Mouse (Mus musculus): ENCODE measurements around the gene Slc16a10.
A peak's percentile ranks its signal among the peaks of the same experiment; 100 is the strongest.

Slc16a10 gene

DNA sequence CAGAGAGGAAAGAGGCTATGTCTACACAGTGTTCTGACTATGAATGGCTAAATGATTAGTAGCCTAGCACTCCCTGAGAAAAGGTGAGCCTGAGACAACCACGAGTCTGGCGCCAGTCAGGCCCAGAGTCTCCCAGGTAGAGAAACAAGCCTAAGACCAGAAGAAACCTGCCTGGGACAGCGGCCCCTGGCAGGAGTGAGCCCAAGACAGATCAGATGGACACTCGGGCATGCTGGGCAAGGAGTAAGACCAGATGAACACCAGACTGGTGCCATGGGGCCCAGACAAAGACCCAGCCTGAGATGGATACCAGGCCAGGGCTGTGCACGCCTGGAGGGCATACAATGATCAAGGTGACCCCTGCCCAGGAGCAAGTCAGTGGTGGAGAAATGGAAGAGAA, 32.5 kb downstream of the Slc16a10 start:
- no peak for DNase-seq (ENCODE audit: low spot score)

DNA sequence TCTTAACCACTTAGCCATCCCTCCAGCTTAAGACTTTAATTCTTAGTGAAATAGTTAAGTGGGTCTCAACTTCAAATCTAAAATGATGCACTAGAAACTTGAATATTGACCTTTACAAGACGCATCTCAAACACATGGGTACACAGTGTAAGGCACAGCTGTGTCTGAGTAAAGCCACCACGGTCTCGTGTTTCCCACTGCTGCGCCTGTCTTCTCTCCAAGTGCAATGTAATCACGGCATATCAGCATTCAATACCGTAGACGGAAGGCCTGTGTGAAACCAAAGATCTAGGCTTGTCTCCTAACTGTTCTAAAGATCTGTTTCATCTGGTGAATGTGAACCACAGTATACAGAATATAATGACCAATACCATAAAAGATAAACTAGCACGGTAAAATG, 33.1 kb downstream of the Slc16a10 start:
- DNase-seq (ENCODE audit: low spot score) = peak; percentile 17

- DNase-seq (ENCODE audit: low spot score) = peak; percentile 3
Measured at GRCm38 (mm10) chr10:40107995-40108394, 34.1 kb downstream of the Slc16a10 start.

- no peak for DNase-seq (ENCODE audit: low spot score)
Measured at GRCm38 (mm10) chr10:40105174-40105573, 36.9 kb downstream of the Slc16a10 start.

- peak; percentile 11 for DNase-seq (ENCODE audit: low spot score)
Measured at GRCm38 (mm10) chr10:40103790-40104189, 38.3 kb downstream of the Slc16a10 start.

GRCm38 (mm10) chr10:40102986-40103385, 39.1 kb downstream of the Slc16a10 start:
- DNase-seq (ENCODE audit: low spot score) = peak; percentile 14

DNA sequence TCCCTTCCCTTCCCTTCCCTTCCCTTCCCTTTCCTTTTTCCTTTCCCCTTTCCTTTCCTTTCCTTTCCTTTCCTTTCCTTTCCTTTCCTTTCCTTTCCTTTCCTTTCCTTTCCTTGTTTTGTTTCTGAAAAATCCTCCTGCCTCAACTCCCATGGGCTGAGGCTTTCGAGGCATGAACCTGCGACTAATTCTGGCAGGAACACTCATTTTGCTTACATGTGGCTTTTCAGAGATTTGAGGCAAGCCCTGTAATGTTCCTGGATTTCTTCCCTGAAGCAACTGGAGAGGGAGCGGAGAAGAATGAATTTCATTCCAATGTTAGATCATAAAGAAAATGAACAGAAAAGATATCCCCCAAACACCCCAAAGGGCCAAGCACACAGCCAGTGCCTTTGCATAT, 39.9 kb downstream of the Slc16a10 start:
- DNase-seq (ENCODE audit: low spot score) = peak; percentile 2

DNA sequence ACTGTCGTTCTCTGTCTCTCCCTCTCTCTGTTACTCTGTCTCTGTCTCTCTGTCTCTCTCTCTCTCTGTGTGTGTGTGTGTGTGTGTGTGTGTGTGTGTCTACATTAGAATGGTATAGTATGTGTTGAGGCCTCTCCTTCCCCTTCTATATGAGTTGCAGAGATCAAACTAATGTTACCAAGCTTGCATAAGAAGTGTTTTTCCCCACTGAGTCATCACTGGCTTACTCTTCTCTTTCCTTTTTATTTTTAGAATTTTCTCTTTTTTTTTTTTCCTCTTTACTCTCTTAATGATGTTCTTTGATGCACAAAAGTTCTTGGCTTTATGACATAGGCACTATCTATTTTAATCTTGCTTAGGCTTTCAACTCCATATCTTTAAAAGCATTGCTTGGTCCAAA, 43.6 kb downstream of the Slc16a10 start:
- no peak for DNase-seq (ENCODE audit: low spot score)

- DNase-seq (ENCODE audit: low spot score) = no peak
Measured at GRCm38 (mm10) chr10:40097519-40097918, 44.5 kb downstream of the Slc16a10 start.

DNA sequence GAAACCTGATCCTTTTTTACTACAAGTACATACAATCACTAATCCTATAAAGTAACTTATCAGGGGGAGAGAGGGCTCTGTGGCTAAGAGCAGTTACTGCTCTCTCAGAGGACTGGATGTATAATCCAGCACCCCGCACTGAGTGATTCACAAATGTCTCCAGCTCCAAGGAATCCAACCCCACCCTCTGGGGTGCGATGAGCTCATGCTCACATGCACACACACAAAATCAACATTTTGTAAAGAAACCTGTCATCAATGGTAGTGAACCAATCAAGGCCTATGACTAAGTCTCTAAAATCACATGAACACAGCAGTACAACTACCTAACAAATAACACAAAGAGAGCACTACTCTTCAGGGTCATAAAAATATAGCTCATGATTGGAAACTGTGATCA, 47.3 kb downstream of the Slc16a10 start:
- DNase-seq (ENCODE audit: low spot score) = no peak

- DNase-seq (ENCODE audit: low spot score) = no peak
Measured at GRCm38 (mm10) chr10:40093526-40093925, 48.5 kb downstream of the Slc16a10 start.

- DNase-seq (ENCODE audit: low spot score) = no peak
Measured at GRCm38 (mm10) chr10:40091455-40091854, 50.6 kb downstream of the Slc16a10 start.

DNA sequence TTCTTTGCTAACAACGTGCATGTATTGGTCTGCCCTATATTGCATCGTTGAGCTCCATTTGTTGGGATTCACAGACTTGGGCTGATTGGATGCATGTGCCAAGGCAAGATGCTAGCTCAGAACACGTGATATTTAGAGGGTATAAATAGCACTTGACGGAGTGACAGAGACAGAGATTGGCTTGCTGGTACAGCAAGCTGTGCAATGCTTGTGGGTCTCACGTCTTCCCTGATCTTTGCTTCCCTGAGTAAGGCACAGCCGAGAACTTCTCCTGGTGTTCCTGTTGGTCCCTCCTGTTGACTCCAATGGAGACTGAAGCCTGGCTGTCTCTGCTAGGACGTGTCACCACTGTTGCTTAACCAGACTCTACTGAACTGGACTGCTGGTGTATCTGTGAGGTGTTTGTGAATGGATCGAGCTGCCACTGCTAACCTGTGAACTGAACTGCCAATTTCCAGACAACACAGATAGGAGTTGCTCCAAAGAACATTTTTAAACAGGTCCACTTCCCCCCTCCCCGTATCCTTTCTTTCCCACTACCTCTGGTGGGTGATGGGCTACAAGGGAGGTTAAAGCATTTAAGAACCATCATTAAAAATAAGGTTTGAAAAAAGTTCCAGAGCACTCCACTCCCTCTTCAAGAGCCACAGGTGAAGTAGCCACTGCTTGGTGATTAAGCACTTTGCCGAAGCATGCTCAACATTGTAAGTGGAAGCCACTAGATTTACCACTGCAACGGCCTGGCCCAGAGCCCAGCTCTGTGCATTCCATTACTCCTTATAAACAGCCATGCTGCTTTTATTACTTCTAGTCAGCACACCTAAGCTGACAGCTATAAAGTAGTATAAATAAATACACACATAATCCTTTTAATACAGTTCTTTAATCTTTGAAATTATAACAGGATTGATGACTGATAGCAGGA, 51.3 kb downstream of the Slc16a10 start:
- no peak for DNase-seq (ENCODE audit: low spot score)

DNA sequence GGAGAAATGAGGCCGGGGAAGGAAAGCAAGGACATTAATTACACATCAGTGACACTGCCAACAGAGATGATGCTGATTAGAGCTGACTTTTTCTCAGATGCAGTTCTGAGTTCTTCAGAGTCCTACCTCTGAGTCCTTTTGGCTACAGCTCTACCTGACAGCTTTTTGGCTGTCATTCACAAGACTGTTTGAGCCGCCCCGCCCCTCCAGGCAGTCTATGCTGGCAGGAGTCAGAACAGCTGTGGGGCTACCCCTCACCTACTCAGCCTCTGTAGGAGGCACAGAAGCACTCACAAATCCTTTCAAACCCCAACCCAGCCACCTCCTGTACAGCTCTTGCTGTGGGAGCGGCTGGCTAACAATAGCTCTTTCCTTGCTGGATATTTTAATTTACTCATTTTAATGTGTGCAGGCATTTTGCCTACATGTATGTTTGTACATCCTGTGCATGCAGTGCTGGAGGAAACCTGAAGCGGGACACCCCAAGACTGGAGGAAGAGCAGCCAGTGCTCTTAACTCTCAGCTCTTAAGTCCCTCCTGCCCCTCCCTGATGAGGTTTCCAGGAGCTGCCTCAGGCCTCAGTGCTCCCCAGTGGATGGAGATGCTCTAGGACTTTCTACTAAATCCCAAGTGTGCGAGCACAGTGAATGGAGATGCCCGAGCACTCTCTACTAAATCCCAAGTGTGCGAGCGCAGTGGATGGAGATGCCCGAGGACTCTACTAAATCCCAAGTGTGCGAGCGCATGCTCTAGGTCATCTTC, 57.5 kb downstream of the Slc16a10 start:
- no peak for DNase-seq (ENCODE audit: low spot score)

DNA sequence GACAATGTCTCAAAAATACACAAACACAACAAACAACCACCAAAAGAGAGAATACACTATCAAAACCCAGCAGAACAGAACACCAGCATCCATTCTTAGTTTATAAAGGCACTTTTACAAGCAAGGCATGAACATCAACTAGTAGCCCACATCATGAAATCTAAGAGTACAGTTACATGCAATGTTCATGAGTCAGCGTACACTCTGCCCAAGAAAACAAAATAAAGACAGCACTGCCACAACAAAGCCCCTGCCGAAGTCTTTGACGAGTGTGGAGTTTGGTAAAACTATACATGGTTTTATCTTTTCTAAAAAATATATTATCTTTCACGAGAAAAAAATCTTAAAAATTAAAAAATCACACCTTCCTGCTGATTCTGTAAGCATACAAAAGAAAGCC, 58.5 kb downstream of the Slc16a10 start:
- no peak for DNase-seq (ENCODE audit: low spot score)

DNA sequence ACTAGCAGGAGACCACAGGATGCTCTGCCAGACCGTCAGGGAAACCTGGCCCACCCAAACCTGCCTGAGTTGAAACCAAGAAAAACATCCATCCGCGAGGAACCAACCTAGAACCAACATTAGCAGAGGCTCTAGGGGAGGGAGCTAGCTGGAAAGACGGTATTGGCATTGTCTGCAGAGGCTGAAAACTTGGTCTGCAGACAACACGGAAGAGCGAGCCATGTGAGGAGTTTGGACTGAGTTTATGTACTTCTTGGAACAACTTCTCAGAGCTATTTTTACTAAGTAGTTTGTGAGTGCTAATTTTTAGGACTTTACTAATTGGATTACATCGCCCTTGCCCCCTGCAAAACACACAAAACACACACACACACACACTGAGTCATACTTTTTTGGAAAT, 59.4 kb downstream of the Slc16a10 start:
- DNase-seq (ENCODE audit: low spot score) = no peak

DNA sequence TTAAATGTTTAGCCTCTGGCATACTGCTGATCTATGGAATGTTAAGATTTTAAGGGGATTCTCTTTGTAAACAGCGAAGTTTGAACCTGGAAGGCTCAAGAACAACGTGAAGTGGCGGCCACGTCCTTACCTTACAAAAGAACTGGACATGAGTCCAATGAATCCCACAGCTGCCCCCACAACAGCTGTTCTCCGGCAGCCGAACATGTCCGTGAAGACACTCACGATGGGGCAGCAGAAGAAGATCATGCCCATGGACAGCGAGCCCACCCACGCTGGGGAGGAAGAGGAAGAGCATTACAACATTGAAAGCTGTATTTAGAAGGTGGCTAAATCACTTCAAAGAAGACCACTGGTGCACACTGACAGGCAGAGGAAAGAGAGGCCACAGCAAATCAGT, 61.5 kb downstream of the Slc16a10 start:
- DNase-seq (ENCODE audit: low spot score) = no peak

- DNase-seq (ENCODE audit: low spot score) = no peak
Measured at GRCm38 (mm10) chr10:40079256-40079655, 62.8 kb downstream of the Slc16a10 start.

GRCm38 (mm10) chr10:40077960-40078353, 64.1 kb downstream of the Slc16a10 start:
- DNase-seq (ENCODE audit: low spot score) = no peak

DNA sequence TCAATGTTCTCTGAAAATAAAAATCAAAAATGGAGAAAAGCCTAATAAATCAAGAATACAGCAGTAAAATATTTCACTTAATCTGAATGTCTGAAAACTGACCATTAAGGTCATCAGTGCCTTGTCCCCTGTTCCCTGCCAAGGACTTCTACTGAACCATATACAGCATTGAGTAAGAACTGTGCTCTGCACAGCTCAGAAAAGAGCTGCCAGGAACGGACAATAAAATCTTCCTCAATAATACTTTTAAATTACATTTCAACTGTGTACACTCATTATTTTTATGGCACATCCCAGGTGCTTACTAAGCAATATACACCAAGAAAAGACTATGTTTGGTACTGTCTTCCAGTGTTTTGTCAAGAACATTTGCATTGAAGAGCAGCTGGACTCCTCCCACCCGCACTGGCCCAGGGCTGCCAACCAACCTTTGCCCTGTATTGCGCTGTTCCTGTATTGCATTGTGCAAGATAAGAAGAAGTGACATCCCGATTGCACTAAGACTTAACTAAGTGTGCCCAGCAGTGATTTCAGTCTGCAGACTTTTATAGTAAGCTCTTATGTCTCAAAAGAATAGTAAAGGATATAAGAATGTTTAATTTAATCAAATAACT, 64.6 kb downstream of the Slc16a10 start:
- DNase-seq (ENCODE audit: low spot score) = no peak

DNA sequence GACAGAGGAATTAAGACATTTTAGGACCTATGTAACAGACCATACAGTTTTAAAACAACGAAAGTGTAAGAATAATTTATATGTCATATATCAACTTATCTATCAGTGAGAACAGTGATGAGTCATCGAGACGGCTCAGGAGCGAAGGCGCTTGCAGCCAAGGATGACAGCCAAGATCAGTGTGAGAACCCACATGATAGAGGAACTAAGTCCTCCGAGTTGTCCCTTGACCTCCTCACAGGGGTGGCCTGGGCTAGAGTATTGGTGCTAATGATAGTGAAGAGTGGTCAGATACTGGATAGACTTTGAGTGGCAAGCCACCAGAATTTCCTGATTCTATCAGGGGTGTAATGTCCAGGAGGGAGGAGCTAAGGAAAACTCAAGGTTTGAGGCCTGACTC, 68.5 kb downstream of the Slc16a10 start:
- no peak for DNase-seq (ENCODE audit: low spot score)

DNA sequence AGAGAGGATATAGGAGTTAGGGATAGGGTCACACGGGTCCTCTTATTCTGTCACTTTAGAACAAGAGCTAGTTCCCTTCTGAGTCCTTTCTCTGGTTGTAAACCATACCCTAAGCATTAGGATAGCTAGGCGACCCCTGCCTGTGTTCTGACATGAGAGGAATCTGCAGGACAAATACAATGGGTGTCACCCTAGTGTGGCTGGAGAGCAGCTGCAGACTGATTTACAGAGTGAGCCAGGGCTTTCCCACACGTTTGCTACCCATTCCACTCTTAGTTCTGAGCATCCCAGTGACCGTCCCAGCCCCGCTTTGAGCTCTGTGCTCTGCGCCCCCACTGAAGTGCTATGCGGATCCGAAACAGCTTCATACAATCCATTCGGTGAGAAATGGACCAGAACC, 71.4 kb downstream of the Slc16a10 start:
- no peak for DNase-seq (ENCODE audit: low spot score)

GRCm38 (mm10) chr10:40069270-40069669, 72.8 kb downstream of the Slc16a10 start:
- DNase-seq (ENCODE audit: low spot score) = no peak
